Mouse (Mus musculus): ENCODE results near the gene Epb41l5. TPM values are rescaled to one million over a fixed set of nuclear protein-coding genes. Genes with fewer than 3 reads are reported as not detected.

Gene Epb41l5
- polyA plus RNA-seq, 1 experiment: 33.3 TPM

- Histone ChIP-seq H3K4me1 (ENCODE audit: control insufficient read depth, insufficient read depth, low read length) (peaks cover 21% of the 10 kb centered on the region), H3K27me3 (replicated peaks; ENCODE audit: control insufficient read depth, insufficient read depth, low read length) (no peaks in the 10 kb centered on the region), H3K36me3 (ENCODE audit: control insufficient read depth, insufficient read depth, low read length) (no peaks in the 10 kb centered on the region), H3K27ac (ENCODE audit: insufficient read depth, low read depth, low read length) (peak overlapping the region; percentile 69), H3K4me3 (ENCODE audit: insufficient read depth, low read depth, low read length) (peak overlapping the region; percentile 70)
- no peak for DNase-seq
- WGBS: 4% methylated on average over 5 of the region's 5 CpGs
- TF ChIP-seq POLR2A (IDR thresholded peaks at IDR 0.05; ENCODE audit: low read depth, low read length): no peak
- TF ChIP-seq CTCF (conservative IDR thresholded peaks at IDR 0.05; ENCODE audit: insufficient read depth, insufficient read length, low read depth, low read length): no peak
These were observed 145.0 kb downstream of the Epb41l5 start for GRCm38 (mm10) chr1:119503808-119504207.

- H3K4me3 ChIP-seq (ENCODE audit: insufficient read depth, low read depth, low read length): peak overlapping the region; percentile 70
- 0 out of 2 replicates have a peak overlapping the region, but pooled peaks have one; percentile 69 for H3K27ac ChIP-seq (ENCODE audit: insufficient read depth, low read depth, low read length)
- H3K4me1 ChIP-seq (ENCODE audit: control insufficient read depth, insufficient read depth, low read length): peaks cover 27% of the 10 kb centered on the region
- no peaks in the 10 kb centered on the region for H3K27me3 ChIP-seq (replicated peaks; ENCODE audit: control insufficient read depth, insufficient read depth, low read length)
- DNase-seq: no peak
- 66% methylated on average over 3 of the region's 3 CpGs for WGBS
- TF ChIP-seq CTCF (conservative IDR thresholded peaks at IDR 0.05; ENCODE audit: insufficient read depth, insufficient read length, low read depth, low read length): no peak
- TF ChIP-seq POLR2A (IDR thresholded peaks at IDR 0.05; ENCODE audit: low read depth, low read length): no peak
- H3K36me3 ChIP-seq (ENCODE audit: control insufficient read depth, insufficient read depth, low read length): no peaks in the 10 kb centered on the region
These were observed 145.6 kb downstream of the Epb41l5 start for GRCm38 (mm10) chr1:119503181-119503580.

GRCm38 (mm10) chr1:119502729-119503128 is 146.1 kb downstream of the Epb41l5 start:
- 89% methylated on average over 11 of the region's 11 CpGs for whole genome bisulfite sequencing
- TF ChIP-seq POLR2A (IDR thresholded peaks at IDR 0.05; ENCODE audit: low read depth, low read length) (no peak), CTCF (conservative IDR thresholded peaks at IDR 0.05; ENCODE audit: insufficient read depth, insufficient read length, low read depth, low read length) (no peak)
- no peak overlapping the region for H3K4me3 ChIP-seq (ENCODE audit: insufficient read depth, low read depth, low read length)
- DNase-seq: no peak
- H3K27ac ChIP-seq (ENCODE audit: insufficient read depth, low read depth, low read length): no peak overlapping the region
- no peaks in the 10 kb centered on the region for H3K27me3 ChIP-seq (replicated peaks; ENCODE audit: control insufficient read depth, insufficient read depth, low read length)
- no peaks in the 10 kb centered on the region for H3K36me3 ChIP-seq (ENCODE audit: control insufficient read depth, insufficient read depth, low read length)
- H3K4me1 ChIP-seq (ENCODE audit: control insufficient read depth, insufficient read depth, low read length): peaks cover 31% of the 10 kb centered on the region

DNA sequence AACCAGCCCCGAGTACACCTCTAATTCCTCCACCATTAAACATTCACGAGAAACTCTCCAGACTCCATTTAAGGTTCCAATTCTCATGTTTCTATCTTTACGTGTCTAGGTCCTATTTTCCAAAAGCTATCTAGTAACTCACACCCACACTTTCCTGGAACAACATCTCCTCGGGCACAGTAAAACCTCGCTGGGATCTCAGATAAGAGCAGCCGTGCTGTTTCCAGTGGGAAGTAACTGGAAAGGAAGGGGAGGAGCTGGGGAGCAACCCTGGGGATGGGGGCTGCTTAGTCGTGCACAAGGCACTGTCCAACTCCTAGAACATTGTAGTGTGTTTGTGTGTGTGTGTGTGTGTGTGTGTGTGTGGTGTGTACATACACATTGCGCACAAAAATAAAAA is 146.9 kb downstream of the Epb41l5 start:
- WGBS: 62% methylated on average over 8 of the region's 8 CpGs

DNA sequence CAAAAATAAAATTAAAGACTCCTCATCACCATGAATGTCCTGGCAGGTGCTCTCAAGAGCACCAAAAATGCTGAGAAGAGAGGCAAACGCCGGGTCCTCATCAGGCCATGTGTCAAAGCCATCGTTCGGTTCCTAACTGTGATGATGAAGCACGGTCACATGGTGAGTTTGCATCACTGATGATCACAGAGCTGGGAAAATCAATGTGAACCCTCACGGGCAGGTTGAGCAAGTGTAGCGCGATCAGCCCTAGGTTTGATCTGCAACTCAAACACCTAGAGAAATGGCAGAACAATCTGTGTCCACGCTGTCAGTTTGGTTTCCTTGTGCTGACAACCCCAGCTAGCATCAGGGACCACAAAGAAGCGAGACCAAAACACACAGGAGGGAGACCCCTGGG is 149.3 kb downstream of the Epb41l5 start:
- TF ChIP-seq CTCF (conservative IDR thresholded peaks at IDR 0.05; ENCODE audit: insufficient read depth, insufficient read length, low read depth, low read length) (no peak), POLR2A (IDR thresholded peaks at IDR 0.05; ENCODE audit: low read depth, low read length) (no peak)
- Histone ChIP-seq H3K27ac (ENCODE audit: insufficient read depth, low read depth, low read length) (no peak overlapping the region), H3K4me3 (ENCODE audit: insufficient read depth, low read depth, low read length) (no peak overlapping the region), H3K27me3 (replicated peaks; ENCODE audit: control insufficient read depth, insufficient read depth, low read length) (no peaks in the 10 kb centered on the region), H3K4me1 (ENCODE audit: control insufficient read depth, insufficient read depth, low read length) (peaks cover 53% of the 10 kb centered on the region), H3K36me3 (ENCODE audit: control insufficient read depth, insufficient read depth, low read length) (no peaks in the 10 kb centered on the region)
- DNase-seq: no peak
- WGBS: 93% methylated on average over 10 of the region's 10 CpGs

More for the DNA sequence above, 146.9 kb downstream of the Epb41l5 start:
- no peaks in the 10 kb centered on the region for H3K27me3 ChIP-seq (replicated peaks; ENCODE audit: control insufficient read depth, insufficient read depth, low read length)
- no peak for DNase-seq
- peaks cover 38% of the 10 kb centered on the region for H3K4me1 ChIP-seq (ENCODE audit: control insufficient read depth, insufficient read depth, low read length)
- H3K27ac ChIP-seq (ENCODE audit: insufficient read depth, low read depth, low read length): no peak overlapping the region
- no peak overlapping the region for H3K4me3 ChIP-seq (ENCODE audit: insufficient read depth, low read depth, low read length)
- no peaks in the 10 kb centered on the region for H3K36me3 ChIP-seq (ENCODE audit: control insufficient read depth, insufficient read depth, low read length)
- no peak for TF ChIP-seq POLR2A (IDR thresholded peaks at IDR 0.05; ENCODE audit: low read depth, low read length)
- TF ChIP-seq CTCF (conservative IDR thresholded peaks at IDR 0.05; ENCODE audit: insufficient read depth, insufficient read length, low read depth, low read length): no peak

- DNase-seq: peak; percentile 61
- Histone ChIP-seq H3K36me3 (ENCODE audit: control insufficient read depth, insufficient read depth, low read length) (no peaks in the 10 kb centered on the region), H3K4me3 (ENCODE audit: insufficient read depth, low read depth, low read length) (no peak overlapping the region), H3K27ac (ENCODE audit: insufficient read depth, low read depth, low read length) (peak overlapping the region; percentile 46), H3K27me3 (replicated peaks; ENCODE audit: control insufficient read depth, insufficient read depth, low read length) (no peaks in the 10 kb centered on the region), H3K4me1 (ENCODE audit: control insufficient read depth, insufficient read depth, low read length) (peaks cover 52% of the 10 kb centered on the region)
- TF ChIP-seq POLR2A (IDR thresholded peaks at IDR 0.05; ENCODE audit: low read depth, low read length): no peak
- no peak for TF ChIP-seq CTCF (conservative IDR thresholded peaks at IDR 0.05; ENCODE audit: insufficient read depth, insufficient read length, low read depth, low read length)
- 63% methylated on average over 9 of the region's 9 CpGs for WGBS
These were observed 150.1 kb downstream of the Epb41l5 start for GRCm38 (mm10) chr1:119498536-119499231.

DNA sequence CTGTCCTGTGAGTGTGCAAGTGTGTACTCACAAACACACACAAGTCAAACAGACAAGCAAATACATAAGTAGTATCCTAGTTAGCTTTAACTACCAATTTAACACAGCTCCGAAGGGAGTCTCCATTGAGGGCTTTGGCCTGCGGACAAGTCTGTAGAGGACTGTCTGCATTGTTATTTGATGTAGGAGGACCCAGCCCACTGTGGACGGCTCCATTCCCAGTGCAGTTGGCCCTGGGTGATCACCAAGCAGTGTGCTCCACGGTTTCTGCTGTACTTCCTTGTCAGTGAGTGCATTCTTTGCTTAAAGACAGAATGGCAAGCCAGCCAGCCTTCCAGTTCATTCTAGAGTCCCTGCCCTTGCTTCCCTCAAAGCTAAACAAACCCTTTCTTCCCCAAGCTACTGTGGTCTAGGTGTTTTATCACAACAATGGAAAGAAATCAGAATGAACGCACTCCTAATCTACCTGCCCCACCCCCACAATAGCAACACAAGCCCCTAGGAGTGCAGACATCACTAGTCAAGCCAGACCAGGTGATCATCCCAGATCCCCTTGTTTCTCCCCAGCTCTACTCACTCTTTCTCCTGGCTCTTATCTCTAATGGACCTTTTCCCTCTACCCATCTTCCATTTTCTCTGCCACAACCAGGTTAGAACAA is 151.3 kb downstream of the Epb41l5 start:
- H3K4me1 ChIP-seq (ENCODE audit: control insufficient read depth, insufficient read depth, low read length): peaks cover 44% of the 10 kb centered on the region
- no peak for DNase-seq
- no peak overlapping the region for H3K27ac ChIP-seq (ENCODE audit: insufficient read depth, low read depth, low read length)
- no peaks in the 10 kb centered on the region for H3K36me3 ChIP-seq (ENCODE audit: control insufficient read depth, insufficient read depth, low read length)
- 75% methylated on average over 5 of the region's 5 CpGs for WGBS
- TF ChIP-seq POLR2A (IDR thresholded peaks at IDR 0.05; ENCODE audit: low read depth, low read length): no peak
- H3K4me3 ChIP-seq (ENCODE audit: insufficient read depth, low read depth, low read length): no peak overlapping the region
- no peaks in the 10 kb centered on the region for H3K27me3 ChIP-seq (replicated peaks; ENCODE audit: control insufficient read depth, insufficient read depth, low read length)

Data from kidney, adult 2 months (tissue).